Mouse (Mus musculus) embryonic facial prominence, embryonic 15.5 days (tissue): ENCODE measurements around the gene Hsd17b1. TPM values are rescaled to one million over a fixed set of nuclear protein-coding genes. Genes with fewer than 3 reads are reported as not detected.

Experiments
- ATAC-seq: fragments of 200-750 bp; cut with Nextera tagmentation; 2 replicates; pipeline ENCODE4 v1.8.0; 2017; ENCODE audit warnings: low read depth, moderate TSS enrichment; ENCODE audit not compliant: insufficient number of reproducible peaks, low FRiP score, low TSS enrichment
- H3K27ac ChIP-seq: fragments of 300-500 bp; sonication (generic); replicated peaks from 2 replicates; pipeline ENCODE4 v1.5.1; 2015; ENCODE audit warnings: mild to moderate bottlenecking, inconsistent platforms
- H3K27me3 ChIP-seq: fragments of 300-500 bp; sonication (generic); 2 replicates; pipeline ENCODE4 v1.6.1; 2015; ENCODE audit warnings: inconsistent platforms
- H3K36me3 ChIP-seq: fragments of 300-500 bp; sonication (generic); 2 replicates; pipeline ENCODE4 v1.6.1; 2015; ENCODE audit warnings: mild to moderate bottlenecking, inconsistent platforms
- H3K4me1 ChIP-seq: fragments of 300-500 bp; sonication (generic); 2 replicates; pipeline ENCODE4 v1.6.1; 2015; ENCODE audit warnings: inconsistent platforms
- H3K4me2 ChIP-seq: fragments of 300-500 bp; sonication (generic); replicated peaks from 2 replicates; pipeline ENCODE4 v1.6.1; 2015; ENCODE audit warnings: mild to moderate bottlenecking, inconsistent platforms
- H3K4me3 ChIP-seq: fragments of 300-500 bp; sonication (generic); replicated peaks from 2 replicates; pipeline ENCODE4 v1.5.1; 2015; ENCODE audit warnings: mild to moderate bottlenecking, inconsistent platforms
- H3K9ac ChIP-seq: fragments of 300-500 bp; sonication (generic); 2 replicates; pipeline ENCODE4 v1.6.1; 2015; ENCODE audit warnings: inconsistent platforms
- H3K9me3 ChIP-seq: fragments of 300-500 bp; sonication (generic); replicated peaks from 2 replicates; pipeline ENCODE4 v1.6.1; 2016; ENCODE audit warnings: inconsistent platforms
- WGBS: fragments of 180-500 bp; shearing (Covaris S2); methylation state at CpG from one replicate; pipeline ENCODE4 v1.1.7; 2015; 5-methylcytosine and 5-hydroxymethylcytosine counted together
- polyA plus RNA-seq: library from polyadenylated mRNA; unstranded; fragments of >200 nt; fragmentation: Nextera tagmentation; extraction: Ambion mirVana; gene quantifications from 2 replicates; pipeline ENCODE4 v1.2.1, GENCODE M21; 2015

Hsd17b1 gene
- polyA plus RNA-seq, 1 experiment from 2014 or later = 0.24 TPM

GRCm38 (mm10) chr11:101086756-101087681 lies 8.8 kb downstream of the Hsd17b1 start, which contains the start of gene Mlx:
Mlx (plus strand) TSS chr11:101087277.
- WGBS = 1% methylated on average over 52 of the region's 52 CpGs

DNA sequence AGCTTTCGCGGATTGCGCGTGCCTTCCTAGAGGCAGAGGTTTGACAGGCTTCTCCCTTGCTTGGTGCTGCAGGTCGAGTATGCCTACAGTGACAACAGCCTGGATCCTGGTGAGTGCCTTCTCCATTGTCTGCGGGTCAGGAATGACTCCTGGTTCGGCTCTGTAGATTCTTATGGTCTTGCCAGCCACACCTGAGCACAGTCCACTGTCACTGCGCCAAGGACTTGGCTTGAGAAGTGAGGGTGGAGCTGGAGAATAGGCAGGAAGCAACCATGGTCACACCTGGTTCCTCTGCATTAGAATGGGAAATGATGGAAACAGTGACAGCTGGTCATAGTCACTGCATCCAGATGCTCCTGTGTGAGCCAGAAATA lies 9.5 kb downstream of the Hsd17b1 start:
- peaks cover 55% of the 10 kb centered on the region for H3K36me3 ChIP-seq
- peaks cover 39% of the 10 kb centered on the region for H3K4me1 ChIP-seq
- H3K4me3 ChIP-seq = peak overlapping the region; percentile 72
- peak overlapping the region; percentile 87 for H3K27ac ChIP-seq
- H3K4me2 ChIP-seq = peak overlapping the region; percentile 92
- peak overlapping the region; percentile 80 for H3K9ac ChIP-seq
- no peaks in the 10 kb centered on the region for H3K27me3 ChIP-seq
- no peak for ATAC-seq
- H3K9me3 ChIP-seq = no peaks in the 10 kb centered on the region
- WGBS = 6% methylated on average over 8 of the region's 8 CpGs

More at GRCm38 (mm10) chr11:101086756-101087681, 8.8 kb downstream of the Hsd17b1 start, which contains the start of gene Mlx:
- Histone ChIP-seq H3K4me1 (peaks cover 39% of the 10 kb centered on the region), H3K4me3 (peak within 1 kb of the TSS; percentile 72), H3K27ac (peak within 1 kb of the TSS; percentile 87), H3K9ac (peak within 1 kb of the TSS; percentile 80), H3K36me3 (peaks cover 49% of the 10 kb centered on the region), H3K27me3 (no peaks in the 10 kb centered on the region), H3K4me2 (peak within 1 kb of the TSS; percentile 92), H3K9me3 (no peaks in the 10 kb centered on the region)
- ATAC-seq = peak; percentile 82

DNA sequence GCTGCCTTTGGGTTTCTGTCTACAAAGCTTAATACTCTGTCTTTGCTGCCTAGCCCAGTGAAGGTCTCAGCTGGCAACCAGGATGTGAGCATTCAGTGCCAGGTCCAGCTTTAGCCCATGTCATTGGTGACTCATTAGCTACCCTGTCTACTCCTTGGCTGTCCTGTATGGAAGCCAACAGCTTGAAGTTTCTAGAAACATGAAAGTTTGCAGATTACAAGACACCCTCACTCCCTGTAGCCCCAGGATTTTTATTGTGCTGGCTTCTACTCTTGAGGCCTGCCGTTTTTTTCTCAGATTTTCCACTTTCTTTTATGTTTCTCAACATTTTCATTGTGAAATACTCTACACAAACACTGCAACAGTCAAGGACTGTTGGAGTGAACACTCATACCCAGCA lies 11.7 kb downstream of the Hsd17b1 start:
- Histone ChIP-seq H3K27ac (no peak overlapping the region), H3K4me3 (no peak overlapping the region), H3K9ac (no peak overlapping the region), H3K4me2 (no peak overlapping the region), H3K4me1 (peaks cover 39% of the 10 kb centered on the region), H3K36me3 (peaks cover 62% of the 10 kb centered on the region), H3K27me3 (no peaks in the 10 kb centered on the region), H3K9me3 (no peaks in the 10 kb centered on the region)
- 86% methylated on average over 1 of the region's 1 CpGs for WGBS
- no peak for ATAC-seq

- peak overlapping the region; percentile 94 for H3K4me3 ChIP-seq
- peak overlapping the region; percentile 95; the same call in 1 of the 2 replicates for H3K27ac ChIP-seq
- H3K36me3 ChIP-seq = peaks cover 73% of the 10 kb centered on the region
- H3K4me2 ChIP-seq = peak overlapping the region; percentile 87
- H3K9ac ChIP-seq = peak overlapping the region; percentile 65
- H3K4me1 ChIP-seq = peaks cover 19% of the 10 kb centered on the region
- H3K27me3 ChIP-seq = no peaks in the 10 kb centered on the region
- 1% methylated on average over 18 of the region's 18 CpGs for WGBS
- no peaks in the 10 kb centered on the region for H3K9me3 ChIP-seq
- peak; percentile 34; the same call in 1 of the 2 replicates for ATAC-seq
Measured at GRCm38 (mm10) chr11:101094930-101095313, 16.7 kb downstream of the Hsd17b1 start.

GRCm38 (mm10) chr11:101095314-101096024 lies 17.3 kb downstream of the Hsd17b1 start, which contains the start of gene Psmc3ip:
Psmc3ip (minus strand) TSS chr11:101095436.
- Histone ChIP-seq H3K4me2 (peak within 1 kb of the TSS; percentile 87), H3K4me3 (peak within 1 kb of the TSS; percentile 94), H3K27me3 (no peaks in the 10 kb centered on the region), H3K27ac (peak within 1 kb of the TSS; percentile 95), H3K9me3 (no peaks in the 10 kb centered on the region), H3K36me3 (peaks cover 73% of the 10 kb centered on the region), H3K9ac (peak within 1 kb of the TSS; percentile 65), H3K4me1 (peaks cover 19% of the 10 kb centered on the region)
- under 1% methylated on average over 43 of the region's 43 CpGs for WGBS
- peak; percentile 90 for ATAC-seq

DNA sequence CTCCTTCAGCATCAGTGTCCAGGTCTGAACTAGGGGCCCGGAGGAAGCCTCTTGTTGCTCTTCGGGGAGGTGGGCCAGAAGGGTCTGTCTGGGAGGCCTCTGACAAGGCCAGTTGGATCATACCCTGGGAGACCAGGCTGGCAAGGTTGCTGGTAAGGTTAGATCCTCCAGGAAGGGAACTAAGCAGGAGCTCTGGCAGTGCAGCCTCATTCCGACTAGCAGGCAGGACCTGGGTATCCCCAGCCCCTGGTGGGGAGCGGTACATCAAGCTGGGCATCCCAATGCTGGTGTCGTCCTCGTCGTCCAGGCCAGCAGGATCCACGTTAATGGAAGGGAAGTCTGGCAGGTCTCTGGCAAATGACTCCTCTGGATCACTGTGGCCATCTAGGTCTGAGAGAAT lies 20.0 kb downstream of the Hsd17b1 start:
- Histone ChIP-seq H3K27ac (no peak overlapping the region), H3K4me1 (peaks cover 19% of the 10 kb centered on the region), H3K4me3 (no peak overlapping the region), H3K27me3 (no peaks in the 10 kb centered on the region), H3K9ac (no peak overlapping the region), H3K4me2 (no peak overlapping the region), H3K36me3 (peaks cover 68% of the 10 kb centered on the region), H3K9me3 (no peaks in the 10 kb centered on the region)
- WGBS = 89% methylated on average over 8 of the region's 8 CpGs
- ATAC-seq = no peak

DNA sequence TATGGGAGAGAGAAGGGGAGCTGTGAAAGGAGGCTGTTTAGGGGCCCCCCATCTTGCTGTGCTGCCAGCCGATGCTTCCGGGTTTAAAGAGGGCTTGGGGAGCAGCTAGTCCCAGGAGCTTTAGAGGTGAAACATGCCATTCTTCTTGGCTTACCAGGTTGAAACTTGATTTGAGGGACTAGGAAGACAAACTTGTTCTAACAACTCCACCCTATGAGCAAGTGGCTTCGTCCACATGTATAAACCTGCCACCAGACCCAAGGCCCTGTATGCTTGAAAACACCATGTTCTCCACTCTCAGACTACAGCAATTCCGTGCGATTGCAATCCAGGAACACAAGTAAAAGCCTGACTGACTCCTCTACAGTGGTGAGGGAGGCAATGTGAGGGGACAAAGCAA lies 24.8 kb downstream of the Hsd17b1 start:
- Histone ChIP-seq H3K4me2 (no peak overlapping the region), H3K4me3 (no peak overlapping the region), H3K9ac (no peak overlapping the region), H3K9me3 (no peaks in the 10 kb centered on the region), H3K36me3 (peaks cover 69% of the 10 kb centered on the region), H3K4me1 (no peaks in the 10 kb centered on the region), H3K27me3 (no peaks in the 10 kb centered on the region), H3K27ac (peak overlapping the region; percentile 79)
- ATAC-seq = no peak
- 64% methylated on average over 5 of the region's 5 CpGs for WGBS

DNA sequence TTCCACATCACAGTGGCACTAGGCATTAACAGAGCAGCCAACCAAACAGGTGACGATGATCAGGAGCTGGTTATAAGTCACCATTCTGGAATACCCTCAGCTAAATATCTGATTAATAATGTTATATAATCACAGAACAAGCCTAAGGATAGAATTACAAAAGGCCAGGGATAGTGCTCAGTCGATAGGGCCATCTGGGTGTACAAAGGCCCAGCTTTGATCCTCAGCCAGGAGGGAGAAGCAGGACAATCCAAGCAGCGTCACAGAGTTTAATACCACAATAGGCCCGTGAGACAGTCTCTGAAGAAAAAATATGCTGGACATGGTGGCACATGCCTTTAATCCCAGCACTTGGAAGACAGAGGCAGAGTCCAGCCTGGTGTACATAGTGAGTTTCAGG lies 31.1 kb downstream of the Hsd17b1 start:
- Histone ChIP-seq H3K9ac (no peak overlapping the region), H3K9me3 (no peaks in the 10 kb centered on the region), H3K36me3 (peaks cover 17% of the 10 kb centered on the region), H3K4me2 (no peak overlapping the region), H3K27me3 (no peaks in the 10 kb centered on the region), H3K4me3 (no peak overlapping the region), H3K4me1 (no peaks in the 10 kb centered on the region), H3K27ac (no peak overlapping the region)
- WGBS = 67% methylated on average over 4 of the region's 4 CpGs
- no peak for ATAC-seq

- H3K4me2 ChIP-seq = no peak overlapping the region
- no peak overlapping the region for H3K27ac ChIP-seq
- no peaks in the 10 kb centered on the region for H3K9me3 ChIP-seq
- H3K4me3 ChIP-seq = no peak overlapping the region
- WGBS = 64% methylated on average over 5 of the region's 5 CpGs
- H3K36me3 ChIP-seq = 0 out of 2 replicates have a peak, but pooled peaks cover 7% of the 10 kb centered on the region
- no peak overlapping the region for H3K9ac ChIP-seq
- H3K4me1 ChIP-seq = 0 out of 2 replicates have a peak, but pooled peaks cover 7% of the 10 kb centered on the region
- no peaks in the 10 kb centered on the region for H3K27me3 ChIP-seq
- ATAC-seq = no peak
Measured at GRCm38 (mm10) chr11:101110708-101111107, 32.5 kb downstream of the Hsd17b1 start.

GRCm38 (mm10) chr11:101111178-101111577 lies 33.0 kb downstream of the Hsd17b1 start:
- Histone ChIP-seq H3K4me1 (0 out of 2 replicates have a peak, but pooled peaks cover 12% of the 10 kb centered on the region), H3K36me3 (0 out of 2 replicates have a peak, but pooled peaks cover 5% of the 10 kb centered on the region), H3K9ac (no peak overlapping the region), H3K27ac (no peak overlapping the region), H3K4me2 (no peak overlapping the region), H3K4me3 (no peak overlapping the region), H3K9me3 (no peaks in the 10 kb centered on the region), H3K27me3 (no peaks in the 10 kb centered on the region)
- WGBS = 86% methylated on average over 4 of the region's 4 CpGs
- ATAC-seq = no peak

- ATAC-seq = no peak
- H3K4me2 ChIP-seq = no peak overlapping the region
- WGBS = 85% methylated on average over 3 of the region's 3 CpGs
- no peak overlapping the region for H3K4me3 ChIP-seq
- H3K36me3 ChIP-seq = 0 out of 2 replicates have a peak, but pooled peaks cover 5% of the 10 kb centered on the region
- H3K27ac ChIP-seq = no peak overlapping the region
- H3K9me3 ChIP-seq = no peaks in the 10 kb centered on the region
- H3K4me1 ChIP-seq = 0 out of 2 replicates have a peak, but pooled peaks cover 17% of the 10 kb centered on the region
- no peak overlapping the region for H3K9ac ChIP-seq
- H3K27me3 ChIP-seq = no peaks in the 10 kb centered on the region
Measured at GRCm38 (mm10) chr11:101112186-101112585, 34.0 kb downstream of the Hsd17b1 start.
